Mouse (Mus musculus): ENCODE results near the gene Nrxn3. TPM values are rescaled to one million over a fixed set of nuclear protein-coding genes. Genes with fewer than 3 reads are reported as not detected.

The Nrxn3 gene
- polyA plus RNA-seq, 1 experiment from 2014 or later = 3.5 TPM

GRCm38 (mm10) chr12:89641460-89641859, 918.8 kb downstream of the Nrxn3 start:
- DNase-seq (ENCODE audit: low spot score) (peak; percentile 18), ATAC-seq (replicated peaks; ENCODE audit: insufficient number of reproducible peaks, low FRiP score, low TSS enrichment, low read depth) (no peak)
- Histone ChIP-seq H3K4me3 (ENCODE audit: low read depth, low read length) (no peak overlapping the region), H3K27me3 (ENCODE audit: control insufficient read depth, insufficient read depth, low read length) (no peaks in the 10 kb centered on the region), H3K27ac (replicated peaks; ENCODE audit: low read depth, low read length) (no peak overlapping the region), H3K9ac (replicated peaks; ENCODE audit: low read length) (no peak overlapping the region), H3K4me1 (ENCODE audit: control insufficient read depth, insufficient read depth, low read length) (no peaks in the 10 kb centered on the region), H3K4me2 (ENCODE audit: low read depth, low read length) (no peak overlapping the region), H3K9me3 (replicated peaks; ENCODE audit: control insufficient read depth, low read length) (no peaks in the 10 kb centered on the region), H3K36me3 (replicated peaks; ENCODE audit: control insufficient read depth, insufficient read depth, low read depth, low read length) (no peaks in the 10 kb centered on the region)
- 24% methylated on average over 1 of the region's 1 CpGs for WGBS

DNA sequence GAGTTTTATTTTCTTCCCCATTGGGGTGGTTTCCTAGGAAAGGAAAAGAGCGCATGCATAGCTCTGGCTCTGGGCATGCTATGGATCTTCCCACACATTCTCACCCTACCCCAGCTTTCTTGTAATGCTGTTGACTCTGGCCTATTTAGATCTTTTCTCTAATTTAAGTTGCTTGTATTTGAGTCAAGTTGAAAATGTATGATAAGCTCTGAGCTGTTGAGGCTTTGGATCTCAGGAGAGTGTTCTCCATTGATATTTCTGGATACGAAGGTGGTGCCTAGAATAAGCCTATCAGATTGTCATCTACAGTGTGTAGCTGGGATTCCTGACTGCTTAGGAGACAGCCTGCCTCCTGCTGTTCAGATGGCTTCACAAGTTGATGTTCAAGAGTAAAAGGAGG, 930.5 kb downstream of the Nrxn3 start:
- no peak for ATAC-seq (replicated peaks; ENCODE audit: insufficient number of reproducible peaks, low FRiP score, low TSS enrichment, low read depth)
- Histone ChIP-seq H3K27me3 (ENCODE audit: control insufficient read depth, insufficient read depth, low read length) (no peaks in the 10 kb centered on the region), H3K9ac (replicated peaks; ENCODE audit: low read length) (no peak overlapping the region), H3K36me3 (replicated peaks; ENCODE audit: control insufficient read depth, insufficient read depth, low read depth, low read length) (no peaks in the 10 kb centered on the region), H3K4me3 (ENCODE audit: low read depth, low read length) (no peak overlapping the region), H3K4me2 (ENCODE audit: low read depth, low read length) (no peak overlapping the region), H3K4me1 (ENCODE audit: control insufficient read depth, insufficient read depth, low read length) (no peaks in the 10 kb centered on the region), H3K27ac (replicated peaks; ENCODE audit: low read depth, low read length) (no peak overlapping the region), H3K9me3 (replicated peaks; ENCODE audit: control insufficient read depth, low read length) (no peaks in the 10 kb centered on the region)
- 98% methylated on average over 2 of the region's 2 CpGs for WGBS
- no peak for DNase-seq (ENCODE audit: low spot score)

GRCm38 (mm10) chr12:89661219-89661618, 938.5 kb downstream of the Nrxn3 start:
- no peak overlapping the region for H3K4me2 ChIP-seq (ENCODE audit: low read depth, low read length)
- no peak for DNase-seq (ENCODE audit: low spot score)
- no peak overlapping the region for H3K4me3 ChIP-seq (ENCODE audit: low read depth, low read length)
- no peak overlapping the region for H3K9ac ChIP-seq (replicated peaks; ENCODE audit: low read length)
- no peaks in the 10 kb centered on the region for H3K9me3 ChIP-seq (replicated peaks; ENCODE audit: control insufficient read depth, low read length)
- no peaks in the 10 kb centered on the region for H3K36me3 ChIP-seq (replicated peaks; ENCODE audit: control insufficient read depth, insufficient read depth, low read depth, low read length)
- no peaks in the 10 kb centered on the region for H3K27me3 ChIP-seq (ENCODE audit: control insufficient read depth, insufficient read depth, low read length)
- H3K4me1 ChIP-seq (ENCODE audit: control insufficient read depth, insufficient read depth, low read length) = no peaks in the 10 kb centered on the region
- no peak for ATAC-seq (replicated peaks; ENCODE audit: insufficient number of reproducible peaks, low FRiP score, low TSS enrichment, low read depth)
- H3K27ac ChIP-seq (replicated peaks; ENCODE audit: low read depth, low read length) = no peak overlapping the region
- 89% methylated on average over 3 of the region's 3 CpGs for WGBS

- H3K36me3 ChIP-seq (replicated peaks; ENCODE audit: control insufficient read depth, insufficient read depth, low read depth, low read length) = no peaks in the 10 kb centered on the region
- no peaks in the 10 kb centered on the region for H3K9me3 ChIP-seq (replicated peaks; ENCODE audit: control insufficient read depth, low read length)
- no peak overlapping the region for H3K9ac ChIP-seq (replicated peaks; ENCODE audit: low read length)
- DNase-seq (ENCODE audit: low spot score) = no peak
- ATAC-seq (replicated peaks; ENCODE audit: insufficient number of reproducible peaks, low FRiP score, low TSS enrichment, low read depth) = no peak
- WGBS = 78% methylated on average over 2 of the region's 2 CpGs
- no peaks in the 10 kb centered on the region for H3K27me3 ChIP-seq (ENCODE audit: control insufficient read depth, insufficient read depth, low read length)
- H3K4me2 ChIP-seq (ENCODE audit: low read depth, low read length) = no peak overlapping the region
- H3K27ac ChIP-seq (replicated peaks; ENCODE audit: low read depth, low read length) = no peak overlapping the region
- H3K4me1 ChIP-seq (ENCODE audit: control insufficient read depth, insufficient read depth, low read length) = no peaks in the 10 kb centered on the region
- no peak overlapping the region for H3K4me3 ChIP-seq (ENCODE audit: low read depth, low read length)
Measured at GRCm38 (mm10) chr12:89668856-89669255, 946.2 kb downstream of the Nrxn3 start.

DNA sequence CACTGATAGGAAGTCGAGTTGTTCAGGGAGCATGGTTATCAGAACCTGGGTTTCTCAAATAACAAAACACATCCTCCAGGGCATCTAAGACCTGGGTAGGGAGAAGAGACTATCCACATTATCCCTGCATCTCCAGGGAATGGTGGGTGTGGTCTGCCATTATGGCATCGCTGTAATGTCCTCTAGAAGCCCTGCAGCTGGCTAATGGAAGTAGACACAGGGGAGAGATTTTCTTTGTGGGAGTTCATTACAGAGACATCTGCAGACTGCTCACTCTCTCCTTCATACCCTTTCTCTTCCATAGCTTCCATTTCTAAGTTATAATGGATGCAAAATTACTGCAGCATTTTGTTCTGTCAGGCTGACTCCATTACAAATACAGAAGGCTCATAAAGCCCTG, 950.1 kb downstream of the Nrxn3 start:
- WGBS = 68% methylated on average over 2 of the region's 2 CpGs
- Histone ChIP-seq H3K9me3 (replicated peaks; ENCODE audit: control insufficient read depth, low read length) (no peaks in the 10 kb centered on the region), H3K4me2 (ENCODE audit: low read depth, low read length) (no peak overlapping the region), H3K27me3 (ENCODE audit: control insufficient read depth, insufficient read depth, low read length) (no peaks in the 10 kb centered on the region), H3K27ac (replicated peaks; ENCODE audit: low read depth, low read length) (no peak overlapping the region), H3K4me3 (ENCODE audit: low read depth, low read length) (no peak overlapping the region), H3K4me1 (ENCODE audit: control insufficient read depth, insufficient read depth, low read length) (no peaks in the 10 kb centered on the region), H3K9ac (replicated peaks; ENCODE audit: low read length) (no peak overlapping the region), H3K36me3 (replicated peaks; ENCODE audit: control insufficient read depth, insufficient read depth, low read depth, low read length) (no peaks in the 10 kb centered on the region)
- ATAC-seq (replicated peaks; ENCODE audit: insufficient number of reproducible peaks, low FRiP score, low TSS enrichment, low read depth) = no peak
- DNase-seq (ENCODE audit: low spot score) = no peak

DNA sequence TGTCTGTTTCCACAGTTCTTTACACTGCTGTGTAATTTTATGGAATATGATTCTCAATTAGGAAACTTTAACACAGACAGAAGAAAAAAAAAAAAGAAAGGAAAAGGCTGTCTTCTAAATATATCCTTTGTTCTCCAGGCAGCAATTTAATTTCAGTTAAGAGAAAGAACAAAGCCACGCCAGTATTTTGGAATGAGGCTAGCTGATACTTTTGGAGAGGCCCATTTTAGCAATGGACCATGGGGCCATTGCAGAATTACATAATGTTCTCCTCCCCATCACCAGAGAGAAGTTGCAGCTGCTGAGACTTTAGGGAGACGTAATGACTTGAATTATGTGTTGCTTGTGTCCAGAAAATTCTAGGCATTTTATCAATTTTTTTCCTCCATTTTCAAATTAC, 963.0 kb downstream of the Nrxn3 start:
- H3K4me3 ChIP-seq (ENCODE audit: low read depth, low read length) = no peak overlapping the region
- no peaks in the 10 kb centered on the region for H3K36me3 ChIP-seq (replicated peaks; ENCODE audit: control insufficient read depth, insufficient read depth, low read depth, low read length)
- no peak for ATAC-seq (replicated peaks; ENCODE audit: insufficient number of reproducible peaks, low FRiP score, low TSS enrichment, low read depth)
- H3K27ac ChIP-seq (replicated peaks; ENCODE audit: low read depth, low read length) = no peak overlapping the region
- no peaks in the 10 kb centered on the region for H3K9me3 ChIP-seq (replicated peaks; ENCODE audit: control insufficient read depth, low read length)
- H3K4me2 ChIP-seq (ENCODE audit: low read depth, low read length) = no peak overlapping the region
- no peak overlapping the region for H3K9ac ChIP-seq (replicated peaks; ENCODE audit: low read length)
- 83% methylated on average over 2 of the region's 2 CpGs for WGBS
- no peaks in the 10 kb centered on the region for H3K27me3 ChIP-seq (ENCODE audit: control insufficient read depth, insufficient read depth, low read length)
- H3K4me1 ChIP-seq (ENCODE audit: control insufficient read depth, insufficient read depth, low read length) = no peaks in the 10 kb centered on the region
- DNase-seq (ENCODE audit: low spot score) = no peak

DNA sequence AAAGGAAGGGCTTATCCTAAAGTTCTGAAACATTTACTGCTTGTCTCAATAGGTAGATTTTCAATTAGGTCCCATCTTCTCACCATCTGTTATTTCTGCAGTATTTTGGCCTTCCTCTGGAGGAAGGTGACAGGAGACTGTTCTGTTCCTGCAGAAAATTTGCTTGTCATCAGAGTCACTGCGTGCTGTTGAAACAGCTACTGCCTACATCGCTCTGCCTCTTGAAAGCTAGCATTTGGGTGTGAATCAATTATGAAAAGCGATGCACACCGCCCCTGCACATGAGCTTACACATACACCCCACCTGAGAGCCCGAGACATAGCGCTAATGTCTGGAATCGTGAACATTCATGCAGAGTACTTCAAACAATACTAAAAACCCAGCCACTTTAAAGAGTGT, 966.4 kb downstream of the Nrxn3 start:
- no peak for ATAC-seq (replicated peaks; ENCODE audit: insufficient number of reproducible peaks, low FRiP score, low TSS enrichment, low read depth)
- H3K27ac ChIP-seq (replicated peaks; ENCODE audit: low read depth, low read length) = no peak overlapping the region
- H3K4me2 ChIP-seq (ENCODE audit: low read depth, low read length) = no peak overlapping the region
- no peak for DNase-seq (ENCODE audit: low spot score)
- WGBS = 90% methylated on average over 7 of the region's 7 CpGs
- H3K36me3 ChIP-seq (replicated peaks; ENCODE audit: control insufficient read depth, insufficient read depth, low read depth, low read length) = no peaks in the 10 kb centered on the region
- no peaks in the 10 kb centered on the region for H3K27me3 ChIP-seq (ENCODE audit: control insufficient read depth, insufficient read depth, low read length)
- no peaks in the 10 kb centered on the region for H3K9me3 ChIP-seq (replicated peaks; ENCODE audit: control insufficient read depth, low read length)
- no peaks in the 10 kb centered on the region for H3K4me1 ChIP-seq (ENCODE audit: control insufficient read depth, insufficient read depth, low read length)
- no peak overlapping the region for H3K9ac ChIP-seq (replicated peaks; ENCODE audit: low read length)
- no peak overlapping the region for H3K4me3 ChIP-seq (ENCODE audit: low read depth, low read length)

DNA sequence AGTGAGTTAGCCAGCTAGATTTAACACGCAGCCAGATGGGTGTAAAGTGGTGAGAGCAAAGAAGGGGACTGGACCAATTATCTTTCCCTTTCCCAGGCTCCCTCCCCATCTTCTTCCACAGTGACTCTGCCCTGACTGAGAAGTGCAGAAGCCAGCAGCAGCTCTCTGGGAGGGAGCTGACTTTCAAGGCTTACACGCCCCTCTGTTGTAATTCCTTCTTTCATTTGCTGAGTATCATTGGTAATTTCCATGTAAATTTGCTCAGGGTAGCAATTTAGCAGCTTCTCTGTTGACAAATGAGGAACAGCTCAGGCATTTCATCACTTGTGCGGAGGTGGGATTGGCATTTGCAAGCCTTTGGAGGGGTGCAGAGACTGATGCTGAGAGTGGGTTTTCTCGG, 976.8 kb downstream of the Nrxn3 start:
- no peak overlapping the region for H3K4me2 ChIP-seq (ENCODE audit: low read depth, low read length)
- H3K4me1 ChIP-seq (ENCODE audit: control insufficient read depth, insufficient read depth, low read length) = no peaks in the 10 kb centered on the region
- H3K9me3 ChIP-seq (replicated peaks; ENCODE audit: control insufficient read depth, low read length) = no peaks in the 10 kb centered on the region
- H3K27me3 ChIP-seq (ENCODE audit: control insufficient read depth, insufficient read depth, low read length) = no peaks in the 10 kb centered on the region
- 10% methylated on average over 4 of the region's 4 CpGs for WGBS
- H3K27ac ChIP-seq (replicated peaks; ENCODE audit: low read depth, low read length) = no peak overlapping the region
- H3K4me3 ChIP-seq (ENCODE audit: low read depth, low read length) = no peak overlapping the region
- no peaks in the 10 kb centered on the region for H3K36me3 ChIP-seq (replicated peaks; ENCODE audit: control insufficient read depth, insufficient read depth, low read depth, low read length)
- DNase-seq (ENCODE audit: low spot score) (no peak), ATAC-seq (replicated peaks; ENCODE audit: insufficient number of reproducible peaks, low FRiP score, low TSS enrichment, low read depth) (no peak)
- no peak overlapping the region for H3K9ac ChIP-seq (replicated peaks; ENCODE audit: low read length)
